Mouse (Mus musculus): Measurements from ENCODE around the gene Gm21976.
A peak's percentile ranks its signal among the peaks of the same experiment; 100 is the strongest.

- no peak for TF ChIP-seq POLR2A (IDR thresholded peaks at IDR 0.05; ENCODE audit: low read depth, low read length)
- peak; percentile 9; the same call in 1 of the 2 replicates for TF ChIP-seq CTCF (IDR thresholded peaks at IDR 0.05; ENCODE audit: extremely low read depth, insufficient read depth, insufficient read length, insufficient replicate concordance)
Measured at GRCm38 (mm10) chr13:98332106-98332505, 52.4 kb downstream of the Gm21976 start.
